Mouse (Mus musculus) retina, adult 2 months (tissue): ENCODE results near the gene Rpp40.
A peak's percentile ranks its signal among the peaks of the same experiment; 100 is the strongest.

ENCODE experiments used
- DNase-seq: peaks from one replicate; pipeline ENCODE4 v3.0.0-alpha.2; 2012; ENCODE audit warnings: low read depth, low spot score

Rpp40 gene

GRCm38 (mm10) chr13:35905879-35906481, at the start of gene Rpp40:
Rpp40 (minus strand) TSS chr13:35906359.
- peak; percentile 70 for DNase-seq

- DNase-seq = no peak
Observed at GRCm38 (mm10) chr13:35949814-35950455, 43.8 kb upstream of the Rpp40 start.

GRCm38 (mm10) chr13:35947354-35948000, 41.3 kb upstream of the Rpp40 start:
- peak; percentile 61 for DNase-seq

GRCm38 (mm10) chr13:35946659-35947353, 40.6 kb upstream of the Rpp40 start:
- no peak for DNase-seq

- DNase-seq = no peak
Observed at GRCm38 (mm10) chr13:35940934-35941333, 34.8 kb upstream of the Rpp40 start.

- peak; percentile 66 for DNase-seq
Observed at GRCm38 (mm10) chr13:35939871-35940665, 33.9 kb upstream of the Rpp40 start.

GRCm38 (mm10) chr13:35937991-35938390, 31.8 kb upstream of the Rpp40 start:
- no peak for DNase-seq

GRCm38 (mm10) chr13:35911476-35911875, 5.3 kb upstream of the Rpp40 start:
- DNase-seq = no peak

- DNase-seq = no peak
Observed at GRCm38 (mm10) chr13:35905378-35905777, 781 bp downstream of the Rpp40 start.

GRCm38 (mm10) chr13:35892866-35893265, 13.3 kb downstream of the Rpp40 start:
- DNase-seq = no peak

GRCm38 (mm10) chr13:35886121-35886725, 19.9 kb downstream of the Rpp40 start:
- DNase-seq = no peak

GRCm38 (mm10) chr13:35880555-35881046, 25.6 kb downstream of the Rpp40 start:
- no peak for DNase-seq

- DNase-seq = no peak
Observed at GRCm38 (mm10) chr13:35879519-35879918, 26.6 kb downstream of the Rpp40 start.

- no peak for DNase-seq
Observed at GRCm38 (mm10) chr13:35879068-35879467, 27.1 kb downstream of the Rpp40 start.

GRCm38 (mm10) chr13:35878282-35878681, 27.9 kb downstream of the Rpp40 start:
- no peak for DNase-seq

- no peak for DNase-seq
Observed at GRCm38 (mm10) chr13:35875396-35875795, 30.8 kb downstream of the Rpp40 start.

GRCm38 (mm10) chr13:35871107-35871506, 35.1 kb downstream of the Rpp40 start:
- no peak for DNase-seq

GRCm38 (mm10) chr13:35870659-35871058, 35.5 kb downstream of the Rpp40 start:
- no peak for DNase-seq

- no peak for DNase-seq
Observed at GRCm38 (mm10) chr13:35860916-35861315, 45.2 kb downstream of the Rpp40 start.

GRCm38 (mm10) chr13:35857486-35857885, 48.7 kb downstream of the Rpp40 start:
- no peak for DNase-seq
